Mouse (Mus musculus): Measurements from ENCODE around the gene Rnf13.

The Rnf13 gene

GRCm38 (mm10) chr3:57845786-57846661 lies 110.2 kb downstream of the Rnf13 start:
- DNase-seq (ENCODE audit: low spot score): no peak

- no peak for DNase-seq (ENCODE audit: low spot score)
Measured at GRCm38 (mm10) chr3:57846662-57846911, 110.7 kb downstream of the Rnf13 start.

- peak; percentile 6 for DNase-seq (ENCODE audit: low spot score)
Measured at GRCm38 (mm10) chr3:57846912-57847759, 111.3 kb downstream of the Rnf13 start.

GRCm38 (mm10) chr3:57847760-57848185 lies 111.9 kb downstream of the Rnf13 start, which contains the start of gene Pfn2:
Gene Pfn2 (minus strand): TSS chr3:57848079.
- DNase-seq (ENCODE audit: low spot score): peak; percentile 4

GRCm38 (mm10) chr3:57882945-57883344 lies 147.1 kb downstream of the Rnf13 start:
- DNase-seq (ENCODE audit: low spot score): no peak
